Mouse (Mus musculus) forebrain, embryonic 13.5 days (tissue): ENCODE measurements at regions not wholly inside any gene's neighbourhood (a gene's known extent, or its start where the extent isn't known, plus 50 kb on each side); places are given as distances from the start of the nearest gene placed in this dataset.
A peak's percentile ranks its signal among the peaks of the same experiment; 100 is the strongest.

Experiments
- ATAC-seq: fragments of 200-750 bp; cut with Nextera tagmentation; 2 replicates; pipeline ENCODE4 v1.8.0; 2017
- H3K27ac ChIP-seq: fragments of 300-500 bp; sonication (generic); 2 replicates; pipeline ENCODE4 v1.5.1; 2015; ENCODE audit warnings: inconsistent platforms, mild to moderate bottlenecking, moderate library complexity
- H3K27me3 ChIP-seq: fragments of 300-500 bp; sonication (generic); 2 replicates; pipeline ENCODE4 v1.6.1; 2015; ENCODE audit warnings: mild to moderate bottlenecking, inconsistent platforms
- H3K36me3 ChIP-seq: fragments of 300-500 bp; sonication (generic); 2 replicates; pipeline ENCODE4 v1.6.1; 2015; ENCODE audit warnings: mild to moderate bottlenecking, inconsistent platforms; ENCODE audit not compliant: poor library complexity, severe bottlenecking
- H3K4me1 ChIP-seq: fragments of 300-500 bp; sonication (generic); 2 replicates; pipeline ENCODE4 v1.6.1; 2015; ENCODE audit warnings: inconsistent platforms
- H3K4me2 ChIP-seq: fragments of 300-500 bp; sonication (generic); 2 replicates; pipeline ENCODE4 v1.6.1; 2015; ENCODE audit warnings: inconsistent platforms, mild to moderate bottlenecking, moderate library complexity
- H3K4me3 ChIP-seq: fragments of 300-500 bp; sonication (generic); 2 replicates; pipeline ENCODE4 v1.5.1; 2015; ENCODE audit warnings: mild to moderate bottlenecking, inconsistent platforms
- H3K9ac ChIP-seq: fragments of 300-500 bp; sonication (generic); 2 replicates; pipeline ENCODE4 v1.6.1; 2015; ENCODE audit warnings: mild to moderate bottlenecking, inconsistent platforms
- H3K9me3 ChIP-seq: fragments of 300-500 bp; sonication (generic); replicated peaks from 2 replicates; pipeline ENCODE4 v1.6.1; 2016; ENCODE audit warnings: inconsistent platforms
- WGBS: fragments of 180-500 bp; shearing (Covaris S2); methylation state at CpG from one replicate; pipeline ENCODE4 v1.1.7; 2015; 5-methylcytosine and 5-hydroxymethylcytosine counted together

DNA sequence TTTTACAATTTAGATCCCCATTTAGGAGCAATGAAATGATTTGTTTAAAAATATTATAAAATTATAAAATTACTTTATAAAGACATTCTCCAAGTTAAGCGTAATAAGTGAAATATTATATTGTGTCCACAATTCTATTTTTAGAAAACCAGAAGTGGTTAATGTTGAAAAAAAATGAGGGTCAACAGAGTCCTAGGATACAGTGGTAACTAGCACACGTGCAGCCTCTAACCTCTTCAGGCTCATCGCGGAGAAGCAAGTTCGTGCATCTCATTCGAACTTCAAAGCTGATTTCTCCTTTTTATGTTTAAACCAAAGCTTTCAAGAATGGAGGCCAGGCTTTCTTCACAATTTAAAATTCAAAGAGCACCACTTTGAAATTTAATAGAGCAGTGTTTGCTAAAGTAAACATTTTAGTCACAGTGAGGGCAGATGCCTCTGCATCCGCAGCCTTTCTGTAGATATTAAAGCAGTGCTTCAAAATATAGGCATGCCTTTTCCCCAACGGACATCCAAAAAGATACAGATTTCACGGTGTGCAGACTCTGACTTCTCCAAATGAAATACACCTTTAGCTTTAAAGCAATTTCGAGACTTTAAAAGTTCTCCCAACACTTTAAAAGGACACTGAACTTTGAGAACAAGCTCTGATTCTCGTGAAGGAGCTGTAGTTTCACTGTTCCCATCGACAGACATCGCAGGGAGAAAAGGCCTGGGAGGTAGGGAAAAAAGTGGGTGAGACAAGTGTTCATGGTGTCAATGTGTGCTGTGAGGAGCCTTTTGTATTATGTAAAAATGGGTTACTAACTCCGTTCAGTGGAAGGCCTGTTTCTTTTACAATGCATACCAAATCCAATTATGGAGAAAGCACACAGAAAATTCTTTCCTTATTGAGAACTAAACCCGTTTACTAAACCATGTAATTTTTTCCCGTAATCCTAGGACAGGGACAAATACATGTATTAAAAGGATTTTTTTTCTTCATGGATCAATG, 419.8 kb upstream of the Manea start:
- Histone ChIP-seq H3K4me3 (no peak overlapping the region), H3K4me2 (peak overlapping the region; percentile 14), H3K9ac (no peak overlapping the region), H3K27me3 (no peaks in the 10 kb centered on the region), H3K36me3 (no peaks in the 10 kb centered on the region), H3K27ac (no peak overlapping the region), H3K4me1 (0 out of 2 replicates have a peak, but pooled peaks cover 2% of the 10 kb centered on the region), H3K9me3 (no peaks in the 10 kb centered on the region)
- WGBS = 24% methylated on average over 16 of the region's 16 CpGs
- peak; percentile 30; the same call in 1 of the 2 replicates for ATAC-seq

DNA sequence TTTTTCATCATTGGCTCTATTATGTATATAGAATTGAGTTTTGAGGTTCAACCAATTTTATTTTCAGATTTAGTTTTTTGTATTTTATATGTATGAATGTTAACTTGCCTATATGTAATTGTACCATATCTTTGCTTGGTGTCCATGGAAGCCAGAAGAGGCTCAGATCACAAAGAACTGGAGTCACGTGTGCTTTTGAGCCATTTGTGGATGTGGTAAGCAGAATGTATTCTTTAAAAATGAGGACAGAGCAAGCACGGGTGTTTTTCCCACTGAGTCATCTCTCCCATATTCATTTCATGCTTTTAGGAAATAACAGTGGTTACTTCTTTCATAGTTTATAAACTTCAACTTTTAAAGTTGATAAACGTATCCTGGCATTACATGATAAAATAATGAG, 394.1 kb upstream of the Manea start:
- no peak overlapping the region for H3K4me2 ChIP-seq
- no peak for ATAC-seq
- no peaks in the 10 kb centered on the region for H3K36me3 ChIP-seq
- WGBS = 90% methylated on average over 3 of the region's 3 CpGs
- no peak overlapping the region for H3K27ac ChIP-seq
- no peak overlapping the region for H3K9ac ChIP-seq
- no peaks in the 10 kb centered on the region for H3K9me3 ChIP-seq
- no peaks in the 10 kb centered on the region for H3K4me1 ChIP-seq
- H3K4me3 ChIP-seq = no peak overlapping the region
- no peaks in the 10 kb centered on the region for H3K27me3 ChIP-seq

DNA sequence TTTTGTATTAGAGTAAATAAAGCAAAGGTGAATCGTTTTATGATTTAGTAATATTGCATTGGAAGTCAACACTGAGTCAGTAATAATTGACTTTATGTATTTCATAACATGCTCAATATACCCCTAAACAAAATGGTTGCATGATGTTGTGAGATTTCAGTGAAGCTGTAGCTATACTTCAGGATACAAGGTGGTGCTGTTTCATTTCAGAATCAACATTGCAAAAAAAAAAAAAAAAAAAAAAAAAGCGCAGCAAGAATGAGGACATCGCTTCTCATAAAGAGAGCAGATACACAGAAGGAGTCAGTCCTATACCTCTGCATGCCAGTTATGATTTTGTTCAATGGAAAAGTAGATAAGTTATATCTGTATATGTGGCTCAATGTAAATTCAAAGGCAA, 389.7 kb upstream of the Manea start:
- 92% methylated on average over 3 of the region's 3 CpGs for WGBS
- Histone ChIP-seq H3K36me3 (no peaks in the 10 kb centered on the region), H3K27me3 (no peaks in the 10 kb centered on the region), H3K9ac (no peak overlapping the region), H3K27ac (no peak overlapping the region), H3K4me2 (no peak overlapping the region), H3K4me1 (no peaks in the 10 kb centered on the region), H3K4me3 (no peak overlapping the region), H3K9me3 (no peaks in the 10 kb centered on the region)
- ATAC-seq = no peak

DNA sequence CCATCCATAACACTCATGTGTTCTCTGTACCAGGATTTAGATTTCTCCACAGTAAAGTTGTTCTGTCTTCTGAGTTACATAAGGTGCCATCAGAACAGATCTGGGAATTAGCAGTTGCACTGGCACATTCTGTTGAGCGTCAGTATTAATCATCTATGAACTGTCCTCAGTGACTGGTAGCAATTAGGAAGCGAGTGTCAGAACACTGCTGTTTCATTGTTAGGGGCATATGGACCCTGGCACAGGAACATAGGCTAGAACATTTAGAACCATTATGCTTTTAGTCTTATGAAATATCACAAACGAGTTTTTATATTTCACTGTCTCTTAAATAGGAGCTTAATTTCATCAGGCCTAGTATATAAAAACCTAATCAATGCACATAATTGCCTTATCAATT, 367.7 kb upstream of the Manea start:
- H3K4me3 ChIP-seq = no peak overlapping the region
- H3K36me3 ChIP-seq = no peaks in the 10 kb centered on the region
- no peak overlapping the region for H3K4me2 ChIP-seq
- no peak overlapping the region for H3K9ac ChIP-seq
- H3K27me3 ChIP-seq = no peaks in the 10 kb centered on the region
- ATAC-seq = no peak
- WGBS = 76% methylated on average over 3 of the region's 3 CpGs
- no peak overlapping the region for H3K27ac ChIP-seq
- H3K4me1 ChIP-seq = no peaks in the 10 kb centered on the region
- no peaks in the 10 kb centered on the region for H3K9me3 ChIP-seq

DNA sequence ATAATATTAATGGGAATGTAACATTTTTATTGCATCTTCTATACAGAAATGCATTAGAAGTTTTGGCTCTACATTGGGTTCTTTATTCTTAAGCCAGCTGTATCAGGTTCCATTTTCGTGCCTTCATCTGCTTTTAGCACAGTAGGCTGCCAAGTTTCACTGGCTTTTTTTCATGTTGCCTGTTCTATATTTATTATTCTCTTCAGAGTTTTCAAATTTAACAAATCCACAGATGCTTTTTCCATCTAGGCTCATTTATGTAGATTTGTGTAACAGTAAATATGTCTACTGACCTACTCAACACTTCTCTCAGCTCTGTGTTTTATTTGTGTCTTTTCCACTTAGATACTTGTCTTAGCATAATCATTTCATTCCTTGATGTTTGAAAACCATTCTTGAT, 363.3 kb upstream of the Manea start:
- H3K4me1 ChIP-seq = no peaks in the 10 kb centered on the region
- H3K36me3 ChIP-seq = no peaks in the 10 kb centered on the region
- no peaks in the 10 kb centered on the region for H3K9me3 ChIP-seq
- no peak overlapping the region for H3K4me2 ChIP-seq
- H3K27me3 ChIP-seq = no peaks in the 10 kb centered on the region
- no peak overlapping the region for H3K4me3 ChIP-seq
- no peak overlapping the region for H3K9ac ChIP-seq
- ATAC-seq = no peak
- no peak overlapping the region for H3K27ac ChIP-seq
- WGBS = 82% methylated on average over 1 of the region's 1 CpGs

DNA sequence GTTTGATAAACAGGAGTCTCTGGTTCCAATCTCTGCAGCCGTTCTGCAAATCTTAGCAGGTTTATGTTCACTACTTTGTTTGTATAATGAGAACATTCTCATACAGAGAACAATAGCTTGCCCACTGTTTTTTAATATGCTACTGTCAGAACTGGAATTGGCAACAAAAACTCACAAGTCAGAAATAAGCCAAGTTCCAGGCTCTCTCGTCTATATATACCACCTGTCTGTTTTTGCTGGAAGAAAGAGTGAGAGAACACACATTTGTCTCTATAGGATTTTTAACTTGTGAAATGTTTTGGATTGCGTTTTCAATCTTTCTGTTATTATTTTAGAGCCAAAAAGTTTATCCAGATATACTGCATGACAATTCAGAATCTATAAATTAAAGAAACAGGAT, 349.3 kb upstream of the Manea start:
- H3K27ac ChIP-seq = no peak overlapping the region
- no peaks in the 10 kb centered on the region for H3K27me3 ChIP-seq
- H3K9me3 ChIP-seq = no peaks in the 10 kb centered on the region
- no peaks in the 10 kb centered on the region for H3K4me1 ChIP-seq
- no peak overlapping the region for H3K4me2 ChIP-seq
- 67% methylated on average over 3 of the region's 3 CpGs for WGBS
- ATAC-seq = no peak
- no peaks in the 10 kb centered on the region for H3K36me3 ChIP-seq
- no peak overlapping the region for H3K9ac ChIP-seq
- no peak overlapping the region for H3K4me3 ChIP-seq
